Mouse (Mus musculus): ENCODE results near the gene Ppef2.
A peak's percentile ranks its signal among the peaks of the same experiment; 100 is the strongest.

Ppef2 gene

DNA sequence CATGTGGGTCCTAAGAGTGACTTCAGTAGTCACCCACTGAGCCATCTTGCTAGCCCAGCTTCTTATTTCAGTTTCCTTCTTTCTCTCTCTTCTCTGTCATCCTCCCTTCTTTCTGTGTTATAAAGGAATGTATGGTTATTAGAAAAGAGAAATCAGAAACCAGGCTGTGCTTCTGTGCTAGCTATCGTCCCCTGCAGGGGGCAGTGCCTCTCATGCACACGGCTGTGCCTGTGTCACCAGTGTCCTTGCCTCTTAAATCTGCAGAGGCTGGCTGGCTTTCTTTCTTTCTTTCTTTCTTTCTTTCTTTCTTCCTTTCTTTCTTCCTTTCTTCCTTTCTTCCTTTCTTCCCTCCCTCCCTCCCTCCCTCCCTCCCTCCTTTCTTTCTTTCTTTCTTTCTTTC, 60.4 kb downstream of the Ppef2 start:
- DNase-seq (ENCODE audit: low spot score): peak; percentile 66

- DNase-seq (ENCODE audit: low spot score): no peak
These were observed 67.1 kb downstream of the Ppef2 start for GRCm38 (mm10) chr5:92188881-92189483.

DNA sequence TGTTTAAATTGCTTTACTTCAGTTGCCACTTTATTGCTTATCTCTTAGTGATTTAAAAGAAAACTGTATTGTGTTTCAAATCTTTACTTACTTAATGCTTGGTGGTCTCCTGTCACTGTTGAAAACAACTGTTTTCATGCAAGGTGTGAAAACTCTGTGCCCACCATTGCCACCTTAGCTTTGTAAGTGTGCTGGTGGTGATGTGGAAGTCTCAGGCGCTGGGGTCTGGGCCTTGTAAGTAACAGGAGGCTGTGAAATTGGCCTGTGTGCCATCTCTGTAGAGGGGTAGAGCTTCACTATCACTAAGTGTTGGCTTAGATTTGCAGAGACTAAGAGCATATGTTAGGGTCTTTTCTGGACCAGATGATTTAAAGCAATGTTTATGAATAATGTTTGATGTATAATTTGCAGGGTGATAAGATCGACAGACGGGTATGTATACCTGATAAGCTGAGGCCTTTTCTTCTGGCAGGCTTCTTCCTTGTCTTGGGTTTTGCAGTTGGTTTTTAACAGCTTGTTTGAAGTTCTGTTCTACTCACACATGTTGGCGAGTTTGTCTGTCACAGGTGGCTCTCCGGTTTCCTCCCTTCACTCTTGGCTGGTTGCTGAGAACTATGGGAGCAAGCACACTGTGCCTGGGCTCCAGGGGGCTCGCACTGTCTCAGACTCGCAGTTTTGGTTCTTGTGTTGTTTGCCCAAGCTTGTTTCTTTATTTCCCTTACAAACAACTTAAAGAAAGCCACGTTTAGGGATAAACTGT, 72.8 kb downstream of the Ppef2 start:
- no peak for DNase-seq (ENCODE audit: low spot score)

Data from adipocyte (in vitro differentiated cells).